Mouse (Mus musculus): ENCODE data around the gene Gata5. TPM values are rescaled to one million over a fixed set of nuclear protein-coding genes. Genes with fewer than 3 reads are reported as not detected.

The Gata5 gene
- not detected in 4 replicates for total RNA-seq (2023)

GRCm38 (mm10) chr2:180334551-180334986, at the start of gene Gata5:
Gata5 (minus strand) TSS chr2:180334699.

GRCm38 (mm10) chr2:180289440-180290108, 44.9 kb downstream of the Gata5 start, which contains the start of gene Rbbp8nl:
Rbbp8nl (minus strand) TSS chr2:180289879.

Other genes with a start within 250 kb of the Gata5 start
- not detected in 4 replicates for gene Hrh3, start 230.2 kb downstream of the Gata5 start, total RNA-seq (2023)
- 35.1 to 41.3 TPM (median 37.1 TPM) in 4 replicates for gene Osbpl2, start 215.4 kb downstream of the Gata5 start, total RNA-seq (2023)
- 96.6 to 111 TPM (median 104 TPM) in 4 replicates for gene Adrm1, start 163.2 kb downstream of the Gata5 start, total RNA-seq (2023)
- 0.06 TPM in 1 of 4 replicates, not detected in the others for gene Lama5, start 108.8 kb downstream of the Gata5 start, total RNA-seq (2023)
- 1,837 to 2,093 TPM (median 2,023 TPM) in 4 replicates for gene Rps21, start 77.3 kb downstream of the Gata5 start, total RNA-seq (2023)
- gene Cables2, start 61.2 kb downstream of the Gata5 start, total RNA-seq (2023): 66.2 to 79.5 TPM (median 71.5 TPM) in 4 replicates
- not detected in 4 replicates for gene Rbbp8nl, start 44.8 kb downstream of the Gata5 start, total RNA-seq (2023)
- 26.1 to 34.2 TPM (median 30.7 TPM) in 4 replicates for gene Slco4a1, start 121.5 kb upstream of the Gata5 start, total RNA-seq (2023)
- not detected in 4 replicates for gene Ntsr1, start 165.3 kb upstream of the Gata5 start, total RNA-seq (2023)
- 55.0 to 57.2 TPM (median 55.7 TPM) in 4 replicates for gene Mrgbp, start 246.6 kb upstream of the Gata5 start, total RNA-seq (2023)